Mouse (Mus musculus) brain, adult 2 months (tissue): ENCODE measurements at regions not wholly inside any gene's neighbourhood (a gene's known extent, or its start where the extent isn't known, plus 50 kb on each side); places are given as distances from the start of the nearest gene placed in this dataset.

Experiments used
- DNase-seq: peaks from one replicate; pipeline ENCODE4 v3.0.0; 2011; ENCODE audit warnings: low read depth, low spot score

GRCm38 (mm10) chr1:69470614-69471250 is 216.3 kb downstream of the Ikzf2 start:
- DNase-seq = no peak

GRCm38 (mm10) chr1:69469158-69469901 is 217.7 kb downstream of the Ikzf2 start:
- DNase-seq = no peak

- no peak for DNase-seq
These were observed 220.3 kb downstream of the Ikzf2 start for GRCm38 (mm10) chr1:69466534-69467275.

GRCm38 (mm10) chr1:69461191-69461590 is 225.9 kb downstream of the Ikzf2 start:
- DNase-seq = peak; percentile 4

- no peak for DNase-seq
These were observed 227.1 kb downstream of the Ikzf2 start for GRCm38 (mm10) chr1:69459899-69460298.

- no peak for DNase-seq
These were observed 229.6 kb downstream of the Ikzf2 start for GRCm38 (mm10) chr1:69457471-69457870.

GRCm38 (mm10) chr1:69453991-69454390 is 233.1 kb downstream of the Ikzf2 start:
- no peak for DNase-seq

GRCm38 (mm10) chr1:69452910-69453309 is 234.1 kb downstream of the Ikzf2 start:
- DNase-seq = no peak

GRCm38 (mm10) chr1:69450455-69450854 is 236.6 kb downstream of the Ikzf2 start:
- DNase-seq = no peak

- DNase-seq = no peak
These were observed 239.8 kb downstream of the Ikzf2 start for GRCm38 (mm10) chr1:69447276-69447675.

GRCm38 (mm10) chr1:69444722-69445121 is 242.3 kb downstream of the Ikzf2 start:
- DNase-seq = no peak

- DNase-seq = no peak
These were observed 243.6 kb downstream of the Ikzf2 start for GRCm38 (mm10) chr1:69443466-69443865.

- DNase-seq = peak; percentile 65
These were observed 246.3 kb downstream of the Ikzf2 start for GRCm38 (mm10) chr1:69440564-69441334.

- DNase-seq = peak; percentile 80
These were observed 250.0 kb downstream of the Ikzf2 start for GRCm38 (mm10) chr1:69437042-69437441.

GRCm38 (mm10) chr1:69433655-69434357 is 253.2 kb downstream of the Ikzf2 start:
- no peak for DNase-seq

- no peak for DNase-seq
These were observed 256.2 kb downstream of the Ikzf2 start for GRCm38 (mm10) chr1:69430683-69431407.

GRCm38 (mm10) chr1:69429632-69430031 is 257.4 kb downstream of the Ikzf2 start:
- DNase-seq = peak; percentile 15

- DNase-seq = no peak
These were observed 289.4 kb downstream of the Ikzf2 start for GRCm38 (mm10) chr1:69397676-69398075.

- no peak for DNase-seq
These were observed 274.5 kb upstream of the Erbb4 start for GRCm38 (mm10) chr1:69382374-69382773.

- no peak for DNase-seq
These were observed 271.9 kb upstream of the Erbb4 start for GRCm38 (mm10) chr1:69379741-69380140.
